Mouse (Mus musculus) heart, adult 18-20 months (tissue): ENCODE data around the gene Ctr9. TPM values are rescaled to one million over a fixed set of nuclear protein-coding genes. Genes with fewer than 3 reads are reported as not detected.
A peak's percentile ranks its signal among the peaks of the same experiment; 100 is the strongest.

Experiments used
- DNase-seq, 2 experiments: peaks; one replicate each; pipeline ENCODE4 v3.0.0; 2021 to 2022; ENCODE audit warnings: mixed read lengths in 1 of 2
- long read RNA-seq, 2 experiments: library from polyadenylated mRNA; stranded (forward); transcript quantifications; one replicate each; pipeline ENCODE4 v2.0.0; 2021
- total RNA-seq, 2 experiments: library from RNA; stranded (reverse); gene quantifications; 2 replicates each; pipeline ENCODE4 v1.2.3; 2021

Ctr9 gene
- total RNA-seq = 10 to 100 TPM; 12.6 to 15.7 TPM
- long read RNA-seq, experiment 1, full-length matches to known transcripts = 6 of 8 reads
- long read RNA-seq, experiment 1, partial matches to known transcripts = 2 of 8 reads
- long read RNA-seq, experiment 1, other reads (novel, unspliced or antisense) = 0 of 8 reads
- long read RNA-seq, experiment 2, full-length matches to known transcripts = 3 of 3 reads
- long read RNA-seq, experiment 2, partial matches to known transcripts = 0 of 3 reads
- long read RNA-seq, experiment 2, other reads (novel, unspliced or antisense) = 0 of 3 reads

- peak; percentile 94 to 98 for DNase-seq
Observed at GRCm38 (mm10) chr7:111028281-111029045, at the start of gene Ctr9. Ctr9 (plus strand) TSS chr7:111028951.

GRCm38 (mm10) chr7:110981036-110981435 is 47.7 kb upstream of the Ctr9 start:
- DNase-seq = no peak

- peak; percentile 79 to 83 for DNase-seq
Observed at GRCm38 (mm10) chr7:110982053-110982705, 46.6 kb upstream of the Ctr9 start, which contains the start of gene Mrvi1. Mrvi1 (minus strand) TSS chr7:110982461.

- peak; percentile 40 to 72 for DNase-seq
Observed at GRCm38 (mm10) chr7:110982764-110983163, 46.0 kb upstream of the Ctr9 start.

- no peak for DNase-seq
Observed at GRCm38 (mm10) chr7:110983621-110984020, 45.1 kb upstream of the Ctr9 start.

GRCm38 (mm10) chr7:110985581-110986265 is 43.0 kb upstream of the Ctr9 start:
- peak; percentile 34 to 38 for DNase-seq

- DNase-seq = no peak
Observed at GRCm38 (mm10) chr7:110988081-110988480, 40.7 kb upstream of the Ctr9 start.

- no peak for DNase-seq
Observed at GRCm38 (mm10) chr7:110989286-110989879, 39.4 kb upstream of the Ctr9 start.

- DNase-seq = no peak
Observed at GRCm38 (mm10) chr7:110990356-110991220, 38.2 kb upstream of the Ctr9 start.

GRCm38 (mm10) chr7:110991221-110991494 is 37.6 kb upstream of the Ctr9 start:
- DNase-seq = no peak

- DNase-seq = no peak
Observed at GRCm38 (mm10) chr7:110998887-110999827, 29.6 kb upstream of the Ctr9 start.

GRCm38 (mm10) chr7:111004136-111004840 is 24.5 kb upstream of the Ctr9 start:
- DNase-seq = no peak

- DNase-seq = no peak
Observed at GRCm38 (mm10) chr7:111014039-111014605, 14.6 kb upstream of the Ctr9 start.

- peak; percentile 80 to 92 for DNase-seq
Observed at GRCm38 (mm10) chr7:111014893-111015292, 13.9 kb upstream of the Ctr9 start.

GRCm38 (mm10) chr7:111015731-111016130 is 13.0 kb upstream of the Ctr9 start:
- DNase-seq = no peak

- no peak for DNase-seq
Observed at GRCm38 (mm10) chr7:111016921-111017320, 11.8 kb upstream of the Ctr9 start.

GRCm38 (mm10) chr7:111020814-111021213 is 7.9 kb upstream of the Ctr9 start:
- no peak for DNase-seq

GRCm38 (mm10) chr7:111024068-111024594 is 4.6 kb upstream of the Ctr9 start:
- DNase-seq = peak; percentile 28 to 39

- no peak for DNase-seq
Observed at GRCm38 (mm10) chr7:111024912-111025311, 3.8 kb upstream of the Ctr9 start.
